Mouse (Mus musculus) spleen, postnatal 36 days (tissue): ENCODE data around the gene Cep126.

ENCODE experiments used
- DNase-seq, 2 experiments: peaks; one replicate each; pipeline ENCODE4 v3.0.0; 2022; ENCODE audit warnings: low spot score in 2 of 2, mixed read lengths in 1 of 2

Gene Cep126

DNA sequence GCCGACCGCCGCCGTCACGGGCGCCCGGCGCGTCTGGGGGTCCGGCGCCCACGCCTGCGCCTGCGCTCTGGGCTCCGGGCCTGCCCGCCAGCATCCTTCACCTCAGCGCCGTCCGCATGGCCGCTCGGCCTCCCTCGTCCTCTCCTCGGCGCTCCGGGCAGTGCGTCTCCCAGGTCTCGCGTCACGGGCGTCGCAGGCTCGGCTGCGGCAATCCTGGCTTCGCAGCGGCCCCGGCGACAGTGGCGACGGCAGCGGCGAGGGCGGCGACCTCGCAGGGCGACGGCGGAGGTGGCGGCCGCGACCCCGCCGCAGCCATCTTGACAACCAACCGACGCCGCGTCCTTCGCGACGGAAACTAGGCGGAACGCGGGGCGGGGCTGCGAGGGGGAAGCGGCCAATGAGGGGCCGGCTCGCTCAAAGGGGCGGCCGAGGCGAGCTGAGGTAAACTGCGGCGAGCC is at the start of gene Cep126:
TSS of gene Cep126 (minus strand) at position 178 of the 458 bp plus-strand sequence.
- DNase-seq: peak; percentile 15 to 37

DNA sequence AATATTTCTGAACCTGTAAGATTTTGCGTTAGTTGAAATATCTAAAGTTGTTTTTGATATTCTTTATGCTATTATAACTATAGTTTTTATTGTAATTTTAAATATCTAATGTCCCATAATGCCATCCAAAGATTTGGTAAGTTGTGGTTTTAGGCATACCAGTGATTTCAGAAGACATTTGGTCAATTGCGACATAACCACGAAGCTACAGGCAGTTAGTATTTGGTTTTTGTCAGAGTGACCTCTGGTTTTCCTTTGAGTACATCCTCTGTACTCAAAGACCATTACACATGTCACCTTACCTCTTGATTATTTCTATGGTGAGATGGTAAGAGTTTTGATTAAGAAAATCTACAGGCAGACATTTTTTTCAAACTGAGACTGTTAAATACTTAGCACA is 45.5 kb upstream of the Cep126 start:
- DNase-seq: no peak

DNA sequence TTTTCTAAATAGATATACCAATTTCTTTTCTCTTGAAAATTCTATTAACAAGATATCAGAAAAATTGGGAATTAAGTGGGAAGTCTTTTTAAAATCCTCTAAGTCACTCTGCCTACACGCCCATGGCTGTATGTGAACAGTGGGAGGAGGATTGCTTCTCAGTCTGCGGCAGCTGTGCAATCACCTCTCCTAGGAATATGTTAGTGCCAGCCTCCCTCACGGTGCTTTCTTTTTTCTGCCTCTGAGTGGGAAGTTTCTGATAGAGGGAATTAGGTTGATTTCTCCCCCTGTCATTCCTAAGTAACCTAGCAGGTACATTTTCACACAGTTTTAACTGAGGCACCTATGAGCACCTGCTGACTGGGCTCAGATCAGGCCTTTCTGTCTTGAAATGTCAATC is 43.0 kb upstream of the Cep126 start:
- no peak for DNase-seq

DNA sequence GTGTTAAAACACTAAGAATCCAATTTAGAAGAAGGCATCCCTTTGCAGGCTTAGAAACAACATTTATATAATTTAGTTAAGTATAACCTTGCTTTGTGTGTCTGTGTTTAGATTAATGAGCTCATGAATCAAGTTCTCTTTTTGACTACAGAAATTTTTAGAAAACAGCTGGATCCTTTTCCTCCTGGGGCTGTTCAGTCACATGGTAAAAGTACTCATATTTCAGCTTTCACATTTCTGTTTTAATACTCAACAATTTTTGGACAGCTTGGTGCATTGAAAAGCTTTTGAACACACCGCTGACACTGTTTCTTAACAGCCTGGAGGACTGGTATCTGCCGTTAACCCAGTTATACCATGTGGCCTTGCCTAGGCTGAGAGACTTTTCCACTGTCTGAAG is 22.9 kb upstream of the Cep126 start:
- DNase-seq: no peak

DNA sequence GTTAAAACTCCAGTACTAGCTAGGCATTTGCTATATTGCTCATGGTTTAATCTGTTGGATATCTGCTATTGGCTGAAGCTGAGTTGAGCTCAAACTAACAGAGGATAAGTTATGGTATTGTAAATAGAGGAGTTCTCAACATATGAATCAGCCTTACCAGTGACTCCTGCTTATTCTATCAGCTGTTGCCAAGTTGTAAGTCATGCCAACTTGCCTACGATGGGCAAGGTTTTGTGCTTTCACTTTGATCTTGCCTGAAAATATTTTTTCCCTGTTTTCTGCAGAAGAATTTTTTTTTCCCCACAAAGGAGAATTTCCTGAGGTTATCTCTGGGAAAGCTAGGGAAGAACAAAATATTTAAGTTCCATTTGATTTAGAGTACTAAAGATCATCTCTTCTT is 5.4 kb upstream of the Cep126 start:
- no peak for DNase-seq

DNA sequence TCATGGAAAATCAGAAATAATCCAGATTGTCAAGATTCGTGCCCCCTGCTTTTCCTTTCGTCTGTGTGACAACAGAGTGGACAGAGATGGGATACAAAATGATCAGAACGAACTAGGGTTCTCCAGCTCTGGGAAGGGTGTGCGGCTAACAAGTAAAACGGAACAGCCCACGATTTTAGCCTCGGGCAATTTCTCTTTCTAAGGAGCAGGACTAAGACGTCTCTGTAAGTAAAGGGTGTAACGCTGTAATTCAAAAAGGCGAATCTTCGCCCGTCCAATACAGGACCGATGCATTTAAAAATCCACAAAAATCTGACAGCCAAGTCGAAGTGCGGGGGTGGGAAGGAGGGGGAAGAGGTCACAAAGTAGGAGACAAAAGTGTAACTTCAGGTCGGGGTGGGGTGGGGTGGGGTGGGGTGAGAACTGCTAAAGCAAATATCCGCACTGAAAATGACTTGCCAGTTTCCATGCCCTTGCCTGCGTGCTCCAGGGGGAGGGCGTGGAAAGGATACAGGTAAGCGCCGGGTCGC is 443 bp downstream of the Cep126 start:
- DNase-seq: no peak

DNA sequence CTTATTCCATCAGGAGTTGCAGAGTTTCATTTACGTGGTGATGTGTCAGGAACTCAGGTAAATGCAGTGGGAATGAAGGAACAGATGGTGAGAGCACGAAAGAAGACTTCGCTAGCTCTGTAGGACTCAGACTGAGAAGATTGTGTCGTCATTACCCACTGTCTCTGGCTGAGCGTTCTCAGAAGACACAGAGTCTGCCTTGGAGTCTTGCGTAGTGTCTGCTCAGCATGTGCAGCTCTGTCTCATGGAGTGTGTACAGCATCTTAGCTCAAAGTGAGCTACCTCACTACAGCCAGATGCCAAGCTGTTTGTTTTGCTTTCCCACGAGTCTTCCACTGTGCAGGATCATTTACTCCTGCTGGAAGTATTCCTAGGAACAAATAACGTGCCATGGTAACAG is 10.6 kb downstream of the Cep126 start:
- no peak for DNase-seq

DNA sequence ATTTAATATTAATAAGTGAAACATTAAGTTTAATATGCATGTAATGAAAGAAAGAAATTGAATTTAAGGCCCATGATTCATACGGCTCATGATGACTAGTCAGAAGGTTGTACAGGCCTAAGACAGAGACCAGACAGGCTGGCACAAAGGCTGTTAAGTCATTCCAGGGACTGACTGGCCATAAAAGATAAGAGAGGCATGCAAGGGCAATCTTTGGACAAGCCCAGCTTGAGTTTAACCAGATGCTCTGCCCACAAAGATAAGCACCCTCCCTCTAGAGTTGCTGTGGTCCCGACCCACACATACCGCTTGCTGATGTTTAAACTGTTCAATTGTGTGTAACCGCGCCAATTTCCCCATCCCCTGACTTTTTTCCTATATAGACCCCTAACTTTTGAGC is 19.6 kb downstream of the Cep126 start:
- no peak for DNase-seq

DNA sequence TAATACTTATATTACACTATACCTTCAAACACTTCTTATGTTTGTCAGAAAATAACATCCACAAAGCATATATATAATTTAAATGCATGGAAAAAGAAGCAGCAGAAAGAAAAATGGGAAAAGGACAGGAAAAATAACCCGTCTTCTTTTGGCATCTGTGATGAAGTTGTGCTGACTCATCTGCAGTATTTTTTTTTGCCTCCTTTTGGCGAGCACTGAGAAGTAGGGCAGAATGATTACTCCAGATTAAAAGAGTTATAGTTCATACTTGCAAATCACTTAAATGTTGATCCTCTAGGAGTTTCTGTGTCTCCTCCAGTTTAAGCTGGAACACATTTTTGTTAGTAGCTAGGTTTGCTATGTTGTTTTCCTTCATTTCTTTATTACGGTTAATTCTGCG is 31.0 kb downstream of the Cep126 start:
- DNase-seq: no peak

DNA sequence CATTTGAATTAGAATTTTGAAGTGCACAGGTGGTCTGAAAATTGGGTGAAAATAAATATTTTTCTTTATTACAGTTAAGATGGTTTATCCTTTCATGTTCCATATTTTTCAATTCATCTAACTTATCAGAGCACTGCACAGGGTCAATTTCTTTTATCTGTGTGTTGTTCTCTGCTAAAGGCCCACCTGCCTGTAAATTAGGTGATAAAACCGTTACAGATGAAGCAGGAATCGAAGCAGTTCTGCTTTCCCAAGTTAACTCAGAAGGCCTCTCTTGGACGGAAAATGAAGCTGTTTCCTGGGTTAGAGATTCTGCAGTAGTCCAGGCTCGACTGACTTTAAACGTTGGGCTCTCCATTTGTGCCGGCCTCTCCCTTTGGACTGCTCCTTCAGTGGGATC is 33.1 kb downstream of the Cep126 start:
- no peak for DNase-seq

DNA sequence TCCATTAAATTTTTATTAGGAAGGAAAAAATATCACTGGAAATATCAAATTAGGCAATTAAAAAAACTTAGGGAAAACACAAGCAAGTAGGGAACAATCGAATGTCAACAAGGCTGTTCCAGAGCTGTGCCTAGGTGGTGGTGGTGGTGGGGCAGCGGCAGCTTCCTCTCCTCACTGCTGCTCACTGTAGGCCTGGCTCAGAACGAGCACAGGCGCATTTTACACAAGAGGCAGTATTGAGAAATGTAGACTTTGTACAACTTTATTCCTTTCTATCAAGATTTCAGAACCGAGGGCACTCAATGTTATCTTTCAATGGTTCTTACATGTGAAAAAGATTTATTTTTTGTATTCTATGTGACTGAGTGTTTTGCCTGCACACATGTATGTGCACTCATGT is 55.2 kb downstream of the Cep126 start:
- DNase-seq: no peak

DNA sequence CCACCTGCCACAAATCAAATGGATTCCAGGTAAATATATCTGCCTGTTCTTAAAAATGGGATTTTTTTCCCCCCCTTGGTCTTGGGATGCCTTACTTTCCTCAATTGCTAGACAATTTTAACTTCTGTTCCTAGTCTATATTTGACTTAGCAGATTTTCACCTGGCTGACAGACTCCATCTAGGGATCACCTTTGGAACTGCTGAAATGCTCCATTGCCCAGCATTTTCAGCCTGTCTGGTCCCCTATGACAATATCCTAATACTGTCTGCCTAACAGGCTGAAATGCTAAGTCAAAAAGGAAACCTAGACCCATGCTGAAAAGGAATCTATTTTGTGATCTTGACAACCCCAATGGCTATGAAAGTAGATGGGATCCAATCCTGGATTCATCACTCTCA is 59.7 kb downstream of the Cep126 start:
- no peak for DNase-seq

DNA sequence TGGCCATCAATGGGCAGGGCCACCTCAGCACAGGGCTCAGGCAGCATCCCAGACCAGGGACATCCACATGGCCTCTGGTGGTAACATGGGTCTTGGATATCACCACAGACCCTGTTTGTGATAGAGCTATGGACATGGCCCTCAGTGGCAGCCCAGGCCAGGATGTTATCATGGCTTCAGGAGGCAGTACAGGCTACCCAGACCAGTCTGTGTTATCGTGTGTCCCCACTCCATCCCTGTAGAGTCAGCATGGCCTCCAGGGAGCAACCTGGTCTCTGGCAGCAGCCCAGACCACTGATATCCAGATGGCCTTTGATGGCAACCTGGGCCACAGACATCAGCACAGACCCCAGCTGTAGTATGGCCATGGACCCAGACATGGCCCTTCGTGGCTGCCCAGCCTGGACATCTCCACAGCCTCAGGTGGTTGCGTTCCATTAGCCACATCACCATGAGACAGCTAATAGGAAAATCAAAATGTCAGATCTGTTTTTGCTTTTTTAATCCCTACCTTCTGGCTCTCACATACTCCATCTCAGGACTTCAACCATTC is 60.8 kb downstream of the Cep126 start:
- DNase-seq: no peak

DNA sequence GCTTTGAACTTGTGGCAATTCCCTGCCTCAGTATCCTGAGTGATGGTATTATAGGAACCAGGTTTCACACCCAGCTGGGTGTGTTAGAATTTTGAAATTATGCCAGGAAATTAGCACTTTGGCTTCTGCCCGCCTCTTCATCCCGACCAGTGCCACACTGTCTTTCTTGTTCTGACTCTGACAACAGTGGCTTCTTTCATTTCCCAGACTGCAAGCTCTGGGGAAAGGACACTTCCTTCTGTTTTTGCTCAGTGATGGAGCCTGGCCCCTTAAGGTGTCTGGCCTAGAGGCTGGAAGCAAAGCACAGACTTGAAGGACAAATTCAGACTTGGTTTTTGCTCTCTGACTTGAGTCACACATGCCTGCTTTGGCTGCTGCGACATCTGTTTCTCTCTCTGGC is 74.5 kb downstream of the Cep126 start:
- DNase-seq: no peak

DNA sequence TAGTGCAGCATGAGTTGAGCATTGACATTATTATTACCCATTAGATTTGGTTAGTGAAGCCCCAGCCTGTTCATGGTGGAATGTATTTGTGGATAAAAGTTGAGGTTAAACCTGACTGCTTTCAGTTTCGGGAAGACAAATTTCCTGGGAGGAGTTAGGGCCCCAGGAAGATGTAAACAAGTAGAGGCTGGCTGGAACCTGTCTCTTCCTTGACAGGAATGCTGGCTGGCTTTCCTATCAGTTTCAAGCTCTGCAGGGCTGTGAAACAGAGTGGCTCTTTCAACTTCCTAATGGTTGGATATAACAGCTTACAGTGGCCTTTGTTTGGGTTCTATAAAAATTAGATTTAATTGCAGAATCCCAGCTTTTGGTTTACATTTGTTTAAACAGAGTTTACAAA is 79.3 kb downstream of the Cep126 start:
- no peak for DNase-seq

DNA sequence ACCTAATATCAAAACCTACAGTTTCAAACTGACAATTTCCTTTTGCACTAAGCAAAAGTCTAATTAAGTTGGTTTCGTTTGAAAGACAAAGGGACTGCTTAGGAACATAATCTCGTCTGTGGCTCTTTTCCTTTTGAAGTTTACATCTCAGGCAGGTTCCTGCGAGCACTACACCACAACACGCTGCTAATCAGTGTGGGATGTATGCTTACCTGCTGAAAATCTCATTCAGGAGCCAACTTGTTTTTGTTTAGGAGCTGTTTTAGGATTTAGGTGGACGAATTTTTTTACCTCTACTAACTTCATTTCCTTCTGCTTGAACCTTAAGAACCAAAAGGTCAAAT is 91.1 kb downstream of the Cep126 start:
- DNase-seq: no peak

DNA sequence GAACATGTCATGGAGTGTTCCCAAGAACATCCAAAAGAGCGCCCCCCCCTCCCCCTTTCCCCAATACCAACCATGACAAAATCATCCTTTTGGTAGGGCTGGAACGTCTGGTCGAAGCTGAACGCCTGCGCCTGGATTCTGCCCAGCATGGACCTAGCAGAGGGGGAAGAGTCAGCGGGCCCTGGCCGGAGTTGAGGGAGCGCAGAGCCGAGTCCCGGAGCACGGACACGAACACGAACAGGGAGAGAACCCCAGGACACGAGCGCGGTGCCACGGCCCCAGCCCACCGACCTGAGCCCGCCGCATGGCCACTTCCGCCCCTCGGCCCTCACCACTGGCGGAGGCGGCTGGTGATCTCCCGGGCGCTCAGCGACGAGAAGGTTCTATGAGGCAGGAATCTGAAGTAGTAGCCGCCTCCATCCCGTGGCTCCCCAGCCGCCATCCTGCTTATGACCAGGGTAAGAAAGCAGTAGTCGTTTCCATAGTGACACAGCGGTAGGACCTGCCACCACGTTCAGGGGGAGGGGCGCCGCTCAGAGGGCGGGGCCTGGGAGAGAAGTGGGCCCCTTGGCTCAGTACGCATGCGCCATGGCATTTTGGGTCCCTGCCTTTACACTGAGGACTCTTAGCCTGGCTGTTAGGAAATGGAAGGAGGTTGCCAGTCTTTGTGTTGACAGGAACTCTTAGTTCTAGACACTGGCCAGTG is 91.6 kb downstream of the Cep126 start, which contains the start of gene Cfap300:
TSS of gene Cfap300 (minus strand) at position 486 of the 706 bp plus-strand sequence.
- peak; percentile 76 to 80 for DNase-seq

DNA sequence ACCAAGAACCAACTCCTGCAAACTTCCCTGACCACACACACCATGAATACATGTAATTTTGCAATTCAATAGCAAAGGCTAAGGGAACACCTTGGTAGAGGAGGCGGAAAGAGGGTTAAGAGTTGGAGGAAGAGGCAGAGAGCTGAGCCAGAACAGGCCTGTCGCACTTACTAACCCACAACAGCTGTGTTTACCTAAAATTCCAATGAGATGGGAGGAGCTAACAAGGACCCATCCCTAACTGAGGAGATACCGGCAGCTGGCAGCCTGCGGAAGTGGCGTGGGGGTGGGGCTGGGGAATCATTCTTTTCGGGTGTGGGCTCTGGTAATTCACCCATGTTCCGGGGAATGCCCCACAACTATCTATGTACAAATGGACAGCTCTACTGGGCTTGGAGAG is 98.5 kb downstream of the Cep126 start:
- no peak for DNase-seq

DNA sequence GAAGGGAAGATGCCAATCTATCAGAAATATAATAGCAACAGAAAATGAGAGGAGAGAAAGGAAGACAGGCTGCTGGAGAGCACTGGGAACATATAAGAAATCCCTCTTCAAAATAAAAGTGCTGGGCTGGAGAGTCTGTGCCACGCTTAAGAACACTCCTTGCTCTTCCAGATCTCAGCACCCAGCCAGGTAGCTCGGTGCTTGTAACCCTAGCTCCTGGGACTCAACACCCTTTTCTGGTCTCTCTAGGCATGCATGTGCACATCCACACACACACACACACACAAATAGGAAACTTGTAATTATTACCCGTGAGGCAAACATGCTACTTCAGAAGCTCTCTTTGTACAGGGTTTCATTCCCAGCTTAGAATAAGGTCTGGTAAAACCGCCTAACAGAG is 99.0 kb downstream of the Cep126 start:
- DNase-seq: no peak

DNA sequence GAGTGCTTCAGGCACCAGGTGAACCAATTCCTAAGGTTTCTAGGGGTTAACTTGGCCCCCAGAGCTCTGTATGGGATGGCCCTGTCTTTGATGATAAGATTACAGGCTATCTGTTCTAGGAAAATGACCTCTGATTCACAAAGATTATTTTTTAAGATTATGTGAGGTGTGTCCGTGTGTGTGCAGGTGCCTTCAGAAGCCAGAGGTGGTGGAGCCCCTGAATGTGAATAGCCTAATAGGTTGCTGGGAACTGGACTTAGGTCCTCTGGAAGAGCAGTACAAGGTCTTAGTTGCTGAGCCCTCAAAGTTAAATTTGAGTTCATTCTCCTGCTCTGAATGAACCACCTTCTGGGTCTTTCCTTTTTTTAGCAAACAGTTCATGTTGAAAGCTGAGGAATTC is 100.0 kb downstream of the Cep126 start:
- DNase-seq: no peak

DNA sequence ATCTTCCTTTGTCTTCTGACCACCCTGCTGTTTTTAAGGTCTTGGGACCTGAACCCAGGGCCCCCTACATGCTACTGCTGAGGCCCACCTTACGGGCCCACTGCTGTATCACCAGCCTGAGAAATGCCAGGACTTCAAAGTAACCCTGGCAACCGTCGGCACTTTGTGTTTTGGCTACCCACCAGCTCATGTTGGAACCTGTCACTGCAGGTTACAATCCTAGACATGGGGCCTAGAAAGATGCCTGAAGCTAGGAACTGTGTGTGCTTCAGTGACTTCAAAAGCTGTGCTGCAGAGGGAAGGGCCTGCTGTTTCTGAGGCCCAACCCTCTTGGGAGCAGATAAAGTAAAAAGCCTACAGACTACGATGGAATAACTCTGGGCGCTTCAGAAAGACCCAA is 101.2 kb downstream of the Cep126 start:
- no peak for DNase-seq
